Mouse (Mus musculus): ENCODE measurements around the gene Gm21985.

DNA sequence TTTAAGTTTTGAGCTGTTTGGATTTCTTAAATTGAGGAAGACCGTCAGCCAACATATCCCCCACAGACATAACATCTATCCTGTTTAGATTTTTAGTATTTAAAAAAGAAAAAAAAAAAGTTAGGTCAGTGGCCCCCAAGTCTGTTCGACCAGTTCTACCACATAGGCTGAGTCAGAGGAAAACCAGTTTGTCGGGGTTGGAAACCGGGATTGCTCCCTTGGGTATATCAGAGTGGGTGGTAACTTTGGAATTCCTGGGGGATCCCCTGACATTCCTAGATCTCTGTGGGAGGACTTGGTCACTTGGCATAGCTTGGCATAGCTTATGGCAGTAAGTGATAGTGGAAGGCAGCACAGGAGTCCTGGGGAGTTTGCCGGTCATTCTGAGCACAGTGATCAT lies 20.8 kb upstream of the Gm21985 start:
- TF ChIP-seq CTCF (IDR thresholded peaks at IDR 0.05), result no peak
- TF ChIP-seq EP300 (IDR thresholded peaks at IDR 0.05), result peak; percentile 35; the same call in 1 of the 2 replicates
